Mouse (Mus musculus) neural tube, embryonic 11.5 days (tissue): ENCODE measurements around the gene Hyls1. TPM values are rescaled to one million over a fixed set of nuclear protein-coding genes. Genes with fewer than 3 reads are reported as not detected.

Experiments used
- ATAC-seq: fragments of 200-750 bp; cut with Nextera tagmentation; 2 replicates; pipeline ENCODE4 v1.8.0; 2017; ENCODE audit warnings: moderate number of reproducible peaks, mild to moderate bottlenecking, moderate TSS enrichment, moderate library complexity; ENCODE audit not compliant: insufficient read depth, low FRiP score, low TSS enrichment
- DNase-seq: peaks from one replicate; pipeline ENCODE4 v3.0.0-alpha.2; 2015; ENCODE audit warnings: low spot score
- H3K27ac ChIP-seq: fragments of 300-500 bp; sonication (generic); 2 replicates; pipeline ENCODE4 v1.5.1; 2014; ENCODE audit warnings: low read depth, mild to moderate bottlenecking, low read length
- H3K27me3 ChIP-seq: fragments of 300-500 bp; sonication (generic); 2 replicates; pipeline ENCODE4 v1.6.1; 2014; ENCODE audit warnings: mild to moderate bottlenecking, low read length, mixed read lengths; ENCODE audit not compliant: control insufficient read depth, insufficient read depth
- H3K36me3 ChIP-seq: fragments of 300-500 bp; sonication (generic); 2 replicates; pipeline ENCODE4 v1.6.1; 2014; ENCODE audit warnings: mild to moderate bottlenecking, low read length, moderate library complexity, mixed read lengths; ENCODE audit not compliant: control insufficient read depth, insufficient read depth
- H3K4me1 ChIP-seq: fragments of 300-500 bp; sonication (generic); 2 replicates; pipeline ENCODE4 v1.6.1; 2014; ENCODE audit warnings: low read length, mixed read lengths; ENCODE audit not compliant: control insufficient read depth, insufficient read depth
- H3K4me2 ChIP-seq: fragments of 300-500 bp; sonication (generic); 2 replicates; pipeline ENCODE4 v1.6.1; 2014; ENCODE audit warnings: low read depth, mild to moderate bottlenecking, moderate library complexity
- H3K4me3 ChIP-seq: fragments of 300-500 bp; sonication (generic); 2 replicates; pipeline ENCODE4 v1.5.1; 2014; ENCODE audit warnings: low read depth, low read length
- H3K9ac ChIP-seq: fragments of 300-500 bp; sonication (generic); 2 replicates; pipeline ENCODE4 v1.6.1; 2014; ENCODE audit warnings: mild to moderate bottlenecking, low read length
- H3K9me3 ChIP-seq: fragments of 300-500 bp; sonication (generic); 2 replicates; pipeline ENCODE4 v1.6.1; 2016; ENCODE audit warnings: low read length; ENCODE audit not compliant: control insufficient read depth
- WGBS: fragments of 180-500 bp; shearing (Covaris S2); extraction: QIAGEN DNeasy Blood & Tissue Kit; methylation state at CpG from one replicate; pipeline ENCODE4 v1.1.7; 2014; 5-methylcytosine and 5-hydroxymethylcytosine counted together
- polyA plus RNA-seq: library from polyadenylated mRNA; unstranded; fragments of >200 nt; fragmentation: Nextera tagmentation; extraction: Ambion mirVana; gene quantifications from 2 replicates; pipeline ENCODE4 v1.2.1, GENCODE M21; 2014

Hyls1 gene
- polyA plus RNA-seq, 1 experiment from 2014 or later = 28.8 TPM

GRCm38 (mm10) chr9:35535876-35536275 lies 34.3 kb downstream of the Hyls1 start:
- Histone ChIP-seq H3K36me3 (no peaks in the 10 kb centered on the region), H3K4me1 (no peaks in the 10 kb centered on the region), H3K9ac (no peak overlapping the region), H3K4me3 (no peak overlapping the region), H3K27ac (no peak overlapping the region), H3K9me3 (no peaks in the 10 kb centered on the region), H3K27me3 (no peaks in the 10 kb centered on the region), H3K4me2 (no peak overlapping the region)
- ATAC-seq = no peak
- no peak for DNase-seq
- WGBS = 87% methylated on average over 4 of the region's 4 CpGs

GRCm38 (mm10) chr9:35535110-35535509 lies 35.1 kb downstream of the Hyls1 start:
- peak; percentile 77 for DNase-seq
- peak; percentile 86 for ATAC-seq

GRCm38 (mm10) chr9:35533266-35533665 lies 36.9 kb downstream of the Hyls1 start:
- ATAC-seq = no peak
- Histone ChIP-seq H3K27me3 (no peaks in the 10 kb centered on the region), H3K4me3 (no peak overlapping the region), H3K9me3 (no peaks in the 10 kb centered on the region), H3K9ac (no peak overlapping the region), H3K4me2 (no peak overlapping the region), H3K4me1 (no peaks in the 10 kb centered on the region), H3K36me3 (no peaks in the 10 kb centered on the region), H3K27ac (no peak overlapping the region)
- 66% methylated on average over 9 of the region's 9 CpGs for WGBS
- no peak for DNase-seq

More at GRCm38 (mm10) chr9:35535110-35535509, 35.1 kb downstream of the Hyls1 start:
- H3K4me3 ChIP-seq = no peak overlapping the region
- H3K9ac ChIP-seq = no peak overlapping the region
- H3K4me2 ChIP-seq = no peak overlapping the region
- no peaks in the 10 kb centered on the region for H3K9me3 ChIP-seq
- H3K27me3 ChIP-seq = no peaks in the 10 kb centered on the region
- H3K4me1 ChIP-seq = no peaks in the 10 kb centered on the region
- no peaks in the 10 kb centered on the region for H3K36me3 ChIP-seq
- no peak overlapping the region for H3K27ac ChIP-seq
- WGBS = 15% methylated on average over 2 of the region's 2 CpGs

- Histone ChIP-seq H3K4me3 (no peak overlapping the region), H3K27me3 (no peaks in the 10 kb centered on the region), H3K4me1 (no peaks in the 10 kb centered on the region), H3K9me3 (no peaks in the 10 kb centered on the region), H3K27ac (no peak overlapping the region), H3K36me3 (no peaks in the 10 kb centered on the region), H3K4me2 (no peak overlapping the region), H3K9ac (no peak overlapping the region)
- 43% methylated on average over 1 of the region's 1 CpGs for WGBS
- DNase-seq (peak; percentile 43), ATAC-seq (no peak)
Measured at GRCm38 (mm10) chr9:35529796-35530195, 40.4 kb downstream of the Hyls1 start.

GRCm38 (mm10) chr9:35529141-35529540 lies 41.1 kb downstream of the Hyls1 start:
- Histone ChIP-seq H3K4me3 (no peak overlapping the region), H3K4me1 (peaks cover under 1% of the 10 kb centered on the region; the same call in 1 of the 2 replicates), H3K9ac (no peak overlapping the region), H3K27ac (no peak overlapping the region), H3K4me2 (no peak overlapping the region), H3K36me3 (no peaks in the 10 kb centered on the region), H3K9me3 (no peaks in the 10 kb centered on the region), H3K27me3 (no peaks in the 10 kb centered on the region)
- 61% methylated on average over 3 of the region's 3 CpGs for WGBS
- DNase-seq (no peak), ATAC-seq (no peak)

GRCm38 (mm10) chr9:35523941-35524411 lies 46.2 kb downstream of the Hyls1 start:
- Histone ChIP-seq H3K9ac (no peak overlapping the region), H3K36me3 (no peaks in the 10 kb centered on the region), H3K4me2 (no peak overlapping the region), H3K4me1 (peaks cover 8% of the 10 kb centered on the region; the same call in 1 of the 2 replicates), H3K4me3 (no peak overlapping the region), H3K27ac (no peak overlapping the region), H3K9me3 (no peaks in the 10 kb centered on the region), H3K27me3 (no peaks in the 10 kb centered on the region)
- ATAC-seq (peak; percentile 85), DNase-seq (peak; percentile 72)
- 28% methylated on average over 7 of the region's 7 CpGs for WGBS

- no peaks in the 10 kb centered on the region for H3K9me3 ChIP-seq
- H3K27me3 ChIP-seq = no peaks in the 10 kb centered on the region
- no peak overlapping the region for H3K27ac ChIP-seq
- 32% methylated on average over 5 of the region's 5 CpGs for WGBS
- H3K4me2 ChIP-seq = no peak overlapping the region
- no peaks in the 10 kb centered on the region for H3K36me3 ChIP-seq
- no peak overlapping the region for H3K9ac ChIP-seq
- DNase-seq (peak; percentile 56), ATAC-seq (peak; percentile 69; the same call in 1 of the 2 replicates)
- peaks cover 8% of the 10 kb centered on the region; the same call in 1 of the 2 replicates for H3K4me1 ChIP-seq
- H3K4me3 ChIP-seq = no peak overlapping the region
Measured at GRCm38 (mm10) chr9:35523541-35523940, 46.7 kb downstream of the Hyls1 start.

GRCm38 (mm10) chr9:35522821-35523515 lies 47.2 kb downstream of the Hyls1 start:
- H3K27me3 ChIP-seq = no peaks in the 10 kb centered on the region
- no peak for DNase-seq
- no peaks in the 10 kb centered on the region for H3K36me3 ChIP-seq
- no peak overlapping the region for H3K4me2 ChIP-seq
- no peak for ATAC-seq
- H3K9ac ChIP-seq = no peak overlapping the region
- peaks cover 8% of the 10 kb centered on the region; the same call in 1 of the 2 replicates for H3K4me1 ChIP-seq
- H3K9me3 ChIP-seq = no peaks in the 10 kb centered on the region
- 80% methylated on average over 1 of the region's 1 CpGs for WGBS
- no peak overlapping the region for H3K27ac ChIP-seq
- H3K4me3 ChIP-seq = no peak overlapping the region

- no peak overlapping the region for H3K27ac ChIP-seq
- DNase-seq (no peak), ATAC-seq (no peak)
- peaks cover 8% of the 10 kb centered on the region; the same call in 1 of the 2 replicates for H3K4me1 ChIP-seq
- no peak overlapping the region for H3K4me2 ChIP-seq
- H3K36me3 ChIP-seq = no peaks in the 10 kb centered on the region
- no peak overlapping the region for H3K9ac ChIP-seq
- H3K9me3 ChIP-seq = no peaks in the 10 kb centered on the region
- no peak overlapping the region for H3K4me3 ChIP-seq
- H3K27me3 ChIP-seq = no peaks in the 10 kb centered on the region
- WGBS = 69% methylated on average over 2 of the region's 2 CpGs
Measured at GRCm38 (mm10) chr9:35522241-35522640, 48.0 kb downstream of the Hyls1 start.
